Mouse (Mus musculus) heart, adult 2 months (tissue): ENCODE measurements around the gene Crebl2.

Experiments
- CTCF ChIP-seq: fragments of 200-600 bp; IDR thresholded peaks from 2 replicates; pipeline ENCODE4 v1.8.1; 2022; ENCODE audit warnings: antibody characterized with exemption, mild to moderate bottlenecking, moderate library complexity
- POLR2A ChIP-seq: fragments of 200-500 bp; IDR thresholded peaks from 2 replicates; pipeline ENCODE4 v1.6.1; 2011; ENCODE audit warnings: mild to moderate bottlenecking, low read depth, low read length, control low read depth; ENCODE audit not compliant: insufficient read depth

- TF ChIP-seq CTCF (no peak), POLR2A (no peak)
Measured at GRCm38 (mm10) chr6:134807091-134807490, 22.9 kb upstream of the Crebl2 start.
